Mouse (Mus musculus): ENCODE measurements around the gene Gm7714.
"Not testable (repeated sequence)": the region's sequence is repeated elsewhere in the genome, so short reads cannot be mapped to it uniquely, and the experiment has no call there.

Gm7714 gene

GRCm38 (mm10) chr5:88268619-88269018, at the start of gene Gm7714:
TSS of gene Gm7714 (plus strand) at chr5:88268919.
- DNase-seq (ENCODE audit: low read depth): no peak

GRCm38 (mm10) chr5:88256475-88256874, 12.2 kb upstream of the Gm7714 start:
- no peak for DNase-seq (ENCODE audit: low read depth)

- not testable (repeated sequence) for DNase-seq (ENCODE audit: low read depth)
These were observed 42.6 kb downstream of the Gm7714 start for GRCm38 (mm10) chr5:88311307-88311706.

GRCm38 (mm10) chr5:88317012-88317411, 48.3 kb downstream of the Gm7714 start, which contains the start of gene Prol1:
TSS of gene Prol1 (plus strand) at chr5:88317312.
- DNase-seq (ENCODE audit: low read depth): no peak
